Mouse (Mus musculus) megakaryocyte, embryonic 14.5 days (primary cell): ENCODE measurements around the gene Faah.

Experiments
- FLI1 ChIP-seq: IDR thresholded peaks from 2 replicates; pipeline ENCODE4 v1.6.1; 2012; ENCODE audit warnings: low read length, inconsistent platforms, mixed read lengths
- GATA1 ChIP-seq: IDR thresholded peaks from 3 replicates; pipeline ENCODE4 v1.6.1; 2012; ENCODE audit warnings: mixed read lengths, low read length, inconsistent platforms, borderline replicate concordance

DNA sequence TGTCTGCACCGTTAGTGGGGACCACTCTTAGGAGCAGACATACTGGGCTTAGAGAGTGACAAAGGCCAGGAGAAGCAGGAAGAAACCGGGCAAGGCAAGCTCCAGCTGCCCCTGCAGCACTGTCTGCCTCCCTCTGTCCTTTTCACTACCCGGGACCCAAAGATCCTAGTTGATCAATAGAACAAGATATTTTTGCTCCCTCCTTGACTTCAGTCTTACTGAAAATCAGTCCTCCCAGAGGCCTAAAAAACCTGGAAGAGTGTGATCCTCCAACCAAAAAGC lies 62.3 kb downstream of the Faah start:
- TF ChIP-seq GATA1 (no peak), FLI1 (no peak)
